Mouse (Mus musculus) G1E (cell line): ENCODE results near the gene Rora.

Experiments used
- CTCF ChIP-seq: IDR thresholded peaks from 2 replicates; pipeline ENCODE4 v1.5.1; 2012; ENCODE audit warnings: low read depth, low read length, inconsistent platforms, mixed read lengths
- GATA1 ChIP-seq: IDR thresholded peaks from 2 replicates; pipeline ENCODE4 v1.6.1; 2012; ENCODE audit warnings: borderline replicate concordance, low read length, inconsistent platforms, mixed read lengths

DNA sequence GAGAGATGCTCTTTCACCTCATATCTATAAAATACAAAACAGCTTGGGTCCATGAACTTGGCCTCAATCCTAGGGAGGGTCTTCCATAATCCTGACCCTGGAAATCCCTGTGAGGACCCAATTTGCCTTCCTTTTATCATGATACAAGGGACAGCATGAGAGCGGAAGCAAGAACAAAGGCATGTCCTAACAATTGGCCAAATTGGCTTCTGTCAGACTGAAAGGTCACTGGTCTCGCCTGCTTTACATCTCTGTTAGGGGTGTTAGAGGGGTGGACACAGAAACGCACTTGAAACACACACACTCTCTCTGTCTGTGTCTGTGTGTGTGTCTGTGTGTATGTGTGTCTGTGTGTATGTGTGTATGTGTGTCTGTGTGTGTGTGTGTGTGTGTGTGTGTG is 332.2 kb downstream of the Rora start:
- TF ChIP-seq GATA1 (no peak), CTCF (no peak)
